Mouse (Mus musculus) heart, postnatal 0 days (tissue): ENCODE measurements around the gene Fndc11. TPM values are rescaled to one million over a fixed set of nuclear protein-coding genes. Genes with fewer than 3 reads are reported as not detected.

Experiments used
- ATAC-seq: fragments of 200-750 bp; cut with Nextera tagmentation; 2 replicates; pipeline ENCODE4 v1.8.0; 2017; ENCODE audit warnings: low read depth, moderate number of reproducible peaks, moderate library complexity; ENCODE audit not compliant: insufficient read depth
- DNase-seq: peaks from one replicate; pipeline ENCODE4 v3.0.0-alpha.2; 2016; ENCODE audit warnings: low spot score
- H3K27ac ChIP-seq: fragments of 300-500 bp; sonication (generic); 2 replicates; pipeline ENCODE4 v1.5.1; 2014; ENCODE audit warnings: low read depth, mild to moderate bottlenecking
- H3K27me3 ChIP-seq: fragments of 300-500 bp; sonication (generic); 2 replicates; pipeline ENCODE4 v1.6.1; 2014; ENCODE audit warnings: low read length, mixed read lengths; ENCODE audit not compliant: control insufficient read depth, insufficient read depth
- H3K36me3 ChIP-seq: fragments of 300-500 bp; sonication (generic); replicated peaks from 2 replicates; pipeline ENCODE4 v1.6.1; 2014; ENCODE audit warnings: low read length, mixed read lengths; ENCODE audit not compliant: control insufficient read depth, insufficient read depth
- H3K4me1 ChIP-seq: fragments of 300-500 bp; sonication (generic); 2 replicates; pipeline ENCODE4 v1.6.1; 2014; ENCODE audit warnings: antibody characterized with exemption; ENCODE audit not compliant: control insufficient read depth, insufficient read depth
- H3K4me2 ChIP-seq: fragments of 300-500 bp; sonication (generic); 2 replicates; pipeline ENCODE4 v1.6.1; 2014; ENCODE audit warnings: low read depth, mild to moderate bottlenecking, low read length, moderate library complexity
- H3K4me3 ChIP-seq: fragments of 300-500 bp; sonication (generic); 2 replicates; pipeline ENCODE4 v1.5.1; 2014; ENCODE audit warnings: low read depth, low read length
- H3K9ac ChIP-seq: fragments of 300-500 bp; sonication (generic); replicated peaks from 2 replicates; pipeline ENCODE4 v1.6.1; 2014; ENCODE audit warnings: low read depth, low read length, mixed read lengths
- H3K9me3 ChIP-seq: fragments of 300-500 bp; sonication (generic); replicated peaks from 2 replicates; pipeline ENCODE4 v1.6.1; 2016; ENCODE audit warnings: low read length; ENCODE audit not compliant: control insufficient read depth
- CTCF ChIP-seq: IDR thresholded peaks from 2 replicates; pipeline ENCODE4 v1.5.1; 2016; ENCODE audit warnings: antibody characterized with exemption, control low read depth, low read depth
- EP300 ChIP-seq: IDR thresholded peaks from 2 replicates; pipeline ENCODE4 v1.6.1; 2016; ENCODE audit warnings: antibody characterized with exemption, low read depth
- WGBS: fragments of 180-500 bp; shearing (Covaris S2); extraction: QIAGEN DNeasy Blood & Tissue Kit; methylation state at CpG from one replicate; pipeline ENCODE4 v1.1.7; 2014; 5-methylcytosine and 5-hydroxymethylcytosine counted together
- polyA plus RNA-seq: library from polyadenylated mRNA; unstranded; fragments of >200 nt; fragmentation: Nextera tagmentation; extraction: Ambion mirVana; gene quantifications from 2 replicates; pipeline ENCODE4 v1.2.1, GENCODE M21; 2015
- total RNA-seq: library from RNA; depleted of rRNA; stranded (reverse); fragments of >200 nt; gene quantifications from 2 replicates; pipeline ENCODE4 v1.2.3, GENCODE M21; 2014; ENCODE audit warnings: low replicate concordance

Fndc11 gene
- total and polyA plus RNA-seq, 2 experiments from 2014 or later, result not detected

- Histone ChIP-seq H3K9ac (no peak overlapping the region), H3K4me2 (no peak overlapping the region), H3K36me3 (no peaks in the 10 kb centered on the region), H3K27ac (no peak overlapping the region), H3K9me3 (no peaks in the 10 kb centered on the region), H3K27me3 (no peaks in the 10 kb centered on the region), H3K4me1 (no peaks in the 10 kb centered on the region), H3K4me3 (no peak overlapping the region)
- DNase-seq (no peak), ATAC-seq (no peak)
- no peak for TF ChIP-seq CTCF
- TF ChIP-seq EP300, result no peak
- whole genome bisulfite sequencing, result 78% methylated on average over 4 of the region's 4 CpGs
These were observed 23.0 kb upstream of the Fndc11 start for GRCm38 (mm10) chr2:181196628-181197300.

- DNase-seq (no peak), ATAC-seq (no peak)
- no peak overlapping the region for H3K4me3 ChIP-seq
- H3K4me1 ChIP-seq, result no peaks in the 10 kb centered on the region
- no peak overlapping the region for H3K9ac ChIP-seq
- TF ChIP-seq CTCF (no peak), EP300 (no peak)
- 52% methylated on average over 3 of the region's 3 CpGs for WGBS
- no peak overlapping the region for H3K27ac ChIP-seq
- H3K4me2 ChIP-seq, result no peak overlapping the region
- no peaks in the 10 kb centered on the region for H3K9me3 ChIP-seq
- H3K36me3 ChIP-seq, result no peaks in the 10 kb centered on the region
- 0 out of 2 replicates have a peak, but pooled peaks cover 8% of the 10 kb centered on the region for H3K27me3 ChIP-seq
These were observed 18.2 kb upstream of the Fndc11 start for GRCm38 (mm10) chr2:181201606-181202005.

- no peaks in the 10 kb centered on the region for H3K9me3 ChIP-seq
- no peak within 1 kb of the TSS for H3K27ac ChIP-seq
- 71% methylated on average over 3 of the region's 3 CpGs for WGBS
- H3K9ac ChIP-seq, result no peak within 1 kb of the TSS
- TF ChIP-seq EP300 (no peak), CTCF (no peak)
- H3K4me1 ChIP-seq, result no peaks in the 10 kb centered on the region
- no peak within 1 kb of the TSS for H3K4me3 ChIP-seq
- 0 out of 2 replicates have a peak, but pooled peaks cover 8% of the 10 kb centered on the region for H3K27me3 ChIP-seq
- DNase-seq, result no peak
- no peak for ATAC-seq
- no peak within 1 kb of the TSS for H3K4me2 ChIP-seq
- H3K36me3 ChIP-seq, result no peaks in the 10 kb centered on the region
These were observed 17.4 kb upstream of the Fndc11 start, which contains the start of gene Ptk6 for GRCm38 (mm10) chr2:181202422-181202821. Ptk6 (minus strand) TSS chr2:181202789.

- no peak overlapping the region for H3K27ac ChIP-seq
- no peaks in the 10 kb centered on the region for H3K36me3 ChIP-seq
- H3K27me3 ChIP-seq, result 0 out of 2 replicates have a peak, but pooled peaks cover 8% of the 10 kb centered on the region
- no peak for DNase-seq
- WGBS, result 73% methylated on average over 6 of the region's 6 CpGs
- no peak overlapping the region for H3K4me3 ChIP-seq
- H3K9me3 ChIP-seq, result no peaks in the 10 kb centered on the region
- ATAC-seq, result no peak
- TF ChIP-seq CTCF (no peak), EP300 (no peak)
- H3K9ac ChIP-seq, result no peak overlapping the region
- no peaks in the 10 kb centered on the region for H3K4me1 ChIP-seq
- no peak overlapping the region for H3K4me2 ChIP-seq
These were observed 16.9 kb upstream of the Fndc11 start for GRCm38 (mm10) chr2:181202886-181203285.

GRCm38 (mm10) chr2:181205678-181206077, 14.1 kb upstream of the Fndc11 start:
- Histone ChIP-seq H3K4me1 (no peaks in the 10 kb centered on the region), H3K27me3 (peaks cover 13% of the 10 kb centered on the region; the same call in 1 of the 2 replicates), H3K27ac (no peak overlapping the region), H3K4me2 (no peak overlapping the region), H3K9me3 (no peaks in the 10 kb centered on the region), H3K4me3 (no peak overlapping the region), H3K36me3 (no peaks in the 10 kb centered on the region), H3K9ac (no peak overlapping the region)
- DNase-seq, result no peak
- TF ChIP-seq EP300, result no peak
- no peak for TF ChIP-seq CTCF
- ATAC-seq, result no peak
- 66% methylated on average over 5 of the region's 5 CpGs for WGBS

GRCm38 (mm10) chr2:181206118-181206517, 13.7 kb upstream of the Fndc11 start:
- Histone ChIP-seq H3K27me3 (peaks cover 18% of the 10 kb centered on the region; the same call in 1 of the 2 replicates), H3K4me3 (no peak overlapping the region), H3K9ac (no peak overlapping the region), H3K4me2 (no peak overlapping the region), H3K9me3 (no peaks in the 10 kb centered on the region), H3K4me1 (no peaks in the 10 kb centered on the region), H3K27ac (no peak overlapping the region), H3K36me3 (no peaks in the 10 kb centered on the region)
- 57% methylated on average over 9 of the region's 9 CpGs for whole genome bisulfite sequencing
- ATAC-seq (no peak), DNase-seq (no peak)
- TF ChIP-seq EP300 (no peak), CTCF (no peak)
